Mouse (Mus musculus) skeletal muscle tissue, postnatal 0 days (tissue): ENCODE measurements around the gene Olfr812. TPM values are rescaled to one million over a fixed set of nuclear protein-coding genes. Genes with fewer than 3 reads are reported as not detected.

Experiments used
- polyA plus RNA-seq: library from polyadenylated mRNA; unstranded; fragments of >200 nt; fragmentation: Nextera tagmentation; extraction: Ambion mirVana; gene quantifications from 2 replicates; pipeline ENCODE4 v1.2.1, GENCODE M21; 2015

The Olfr812 gene
- polyA plus RNA-seq: not detected in 2 replicates

DNA sequence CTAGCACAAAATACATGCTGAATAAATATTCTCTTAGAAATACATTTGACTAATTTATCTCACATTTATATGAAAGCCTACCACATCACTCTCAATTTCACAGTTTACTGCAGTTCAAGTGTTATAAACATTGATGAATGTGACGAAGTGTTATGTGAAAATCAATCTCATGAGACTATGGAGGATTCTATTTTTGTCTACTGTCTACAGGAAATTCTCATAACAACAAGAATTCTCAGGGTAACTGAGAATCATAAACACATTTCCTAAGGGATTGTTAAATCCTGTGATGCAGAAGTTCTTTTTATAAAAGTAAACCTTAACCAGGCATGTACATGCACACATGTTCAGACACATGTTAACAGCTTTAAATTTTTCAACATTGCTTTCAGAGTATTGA is at the start of gene Olfr812:
Gene Olfr812 (minus strand): TSS at position 101 of the 400 bp plus-strand sequence.

DNA sequence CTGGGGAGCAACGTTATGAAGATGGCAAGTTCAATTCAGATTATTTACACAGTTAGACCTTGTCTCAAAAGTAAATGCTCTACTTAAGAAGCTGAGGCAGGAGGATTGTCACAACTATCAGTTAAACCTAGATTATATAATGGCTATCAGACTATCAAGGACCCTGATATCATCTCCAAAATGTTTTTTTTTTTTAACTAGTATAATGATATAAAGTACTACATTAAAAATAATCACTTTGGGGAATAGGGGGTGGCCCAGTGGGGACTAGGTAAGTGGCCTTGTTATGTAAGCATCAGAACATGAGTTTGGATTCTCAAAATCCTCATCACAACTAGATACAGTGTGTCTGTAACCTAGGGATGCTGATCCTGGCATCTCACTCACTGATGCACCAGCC is 33.9 kb upstream of the Olfr812 start, which contains the start of gene Olfr814:
Gene Olfr814 (minus strand): TSS at position 101 of the 400 bp plus-strand sequence.

DNA sequence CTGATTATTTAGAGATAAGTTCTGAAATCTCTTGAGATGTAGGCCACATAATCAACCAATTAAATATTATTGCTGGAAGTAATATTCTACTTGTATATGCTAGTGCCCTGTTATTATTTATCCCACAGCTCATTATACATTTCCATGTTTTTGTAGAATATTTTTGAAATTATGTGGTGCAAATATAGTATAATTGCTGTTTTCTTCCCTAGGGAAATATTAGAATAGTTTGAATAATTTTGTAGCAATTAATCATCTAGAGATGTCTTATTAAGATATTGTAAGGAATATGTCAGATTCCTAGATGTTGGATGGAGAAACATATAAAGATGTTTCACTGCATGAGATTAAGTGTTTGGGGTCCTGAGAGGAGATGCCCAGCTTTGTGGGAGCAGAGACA is 9.2 kb upstream of the Olfr812 start, which contains the start of gene Olfr813:
Gene Olfr813 (plus strand): TSS at position 301 of the 400 bp plus-strand sequence.

DNA sequence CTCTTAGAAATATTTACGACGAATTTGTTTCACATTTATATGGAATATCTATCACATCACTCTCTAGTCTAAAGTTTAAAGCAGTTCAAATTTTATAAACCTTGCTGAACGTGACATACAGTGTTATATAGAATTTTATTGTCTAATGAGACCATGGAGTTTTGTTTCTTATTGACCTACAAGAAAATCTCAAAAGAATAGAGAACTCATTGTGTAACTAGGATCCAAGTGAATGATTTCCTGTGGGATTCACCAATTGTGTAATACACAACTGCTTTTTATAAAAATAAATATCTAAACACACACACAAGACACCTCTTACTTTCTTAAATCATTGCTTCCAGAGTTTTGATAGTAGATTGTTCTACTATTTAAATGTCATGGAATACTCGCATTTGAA is 41.6 kb downstream of the Olfr812 start, which contains the start of gene Olfr811:
Gene Olfr811 (minus strand): TSS at position 101 of the 400 bp plus-strand sequence.

DNA sequence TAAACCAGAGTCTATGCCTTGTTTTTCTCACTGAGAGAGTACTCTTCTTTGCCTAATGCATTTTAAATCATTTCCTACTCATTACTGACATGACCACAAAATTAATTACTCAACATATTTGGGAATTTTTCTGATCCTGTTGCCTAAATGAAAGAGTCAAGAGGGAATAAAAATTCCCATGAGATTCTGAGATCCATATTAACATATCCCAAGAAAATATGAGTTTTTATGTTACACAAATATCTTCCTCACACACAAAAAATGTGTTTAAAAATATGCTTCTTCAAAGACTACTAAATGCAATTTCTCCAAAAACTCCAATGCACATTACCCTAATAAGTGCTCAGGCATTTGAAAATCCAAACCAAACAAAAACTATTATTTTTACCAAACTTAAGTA is 51.1 kb downstream of the Olfr812 start, which contains the start of gene Olfr810:
Gene Olfr810 (minus strand): TSS at position 101 of the 400 bp plus-strand sequence.

Other genes with a start within 250 kb of the Olfr812 start
- gene Olfr796, start 233.5 kb downstream of the Olfr812 start, polyA plus RNA-seq: not detected in 2 replicates
- not detected in 2 replicates for gene Olfr798, start 218.2 kb downstream of the Olfr812 start, polyA plus RNA-seq
- gene Olfr799, start 208.6 kb downstream of the Olfr812 start, polyA plus RNA-seq: not detected in 2 replicates
- not detected in 2 replicates for gene Olfr800, start 188.4 kb downstream of the Olfr812 start, polyA plus RNA-seq
- not detected in 2 replicates for gene Olfr801, start 172.2 kb downstream of the Olfr812 start, polyA plus RNA-seq
- not detected in 2 replicates for gene Olfr802, start 157.9 kb downstream of the Olfr812 start, polyA plus RNA-seq
- gene Olfr803, start 151.8 kb downstream of the Olfr812 start, polyA plus RNA-seq: not detected in 2 replicates
- not detected in 2 replicates for gene Olfr804, start 142.9 kb downstream of the Olfr812 start, polyA plus RNA-seq
- not detected in 2 replicates for gene Olfr805, start 116.7 kb downstream of the Olfr812 start, polyA plus RNA-seq
- not detected in 2 replicates for gene Olfr806, start 104.2 kb downstream of the Olfr812 start, polyA plus RNA-seq
- gene Olfr807, start 88.3 kb downstream of the Olfr812 start, polyA plus RNA-seq: not detected in 2 replicates
- gene Olfr808, start 80.6 kb downstream of the Olfr812 start, polyA plus RNA-seq: not detected in 2 replicates
- gene Olfr809, start 71.5 kb downstream of the Olfr812 start, polyA plus RNA-seq: not detected in 2 replicates
- gene Olfr810, start 51.2 kb downstream of the Olfr812 start, polyA plus RNA-seq: not detected in 2 replicates
- gene Olfr811, start 41.7 kb downstream of the Olfr812 start, polyA plus RNA-seq: not detected in 2 replicates
- not detected in 2 replicates for gene Olfr813, start 9.3 kb upstream of the Olfr812 start, polyA plus RNA-seq
- gene Olfr814, start 33.8 kb upstream of the Olfr812 start, polyA plus RNA-seq: not detected in 2 replicates
- gene Olfr815, start 59.8 kb upstream of the Olfr812 start, polyA plus RNA-seq: not detected in 2 replicates
- not detected in 2 replicates for gene Olfr816, start 69.5 kb upstream of the Olfr812 start, polyA plus RNA-seq
- gene Olfr818, start 103.0 kb upstream of the Olfr812 start, polyA plus RNA-seq: not detected in 2 replicates
- gene Olfr819, start 121.2 kb upstream of the Olfr812 start, polyA plus RNA-seq: not detected in 2 replicates
- not detected in 2 replicates for gene Olfr247, start 130.0 kb upstream of the Olfr812 start, polyA plus RNA-seq
- gene Gm10310, start 139.0 kb upstream of the Olfr812 start, polyA plus RNA-seq: not detected in 2 replicates
- gene Olfr820, start 166.5 kb upstream of the Olfr812 start, polyA plus RNA-seq: not detected in 2 replicates
- not detected in 2 replicates for gene Olfr821, start 184.3 kb upstream of the Olfr812 start, polyA plus RNA-seq
- not detected in 2 replicates for gene Olfr822, start 225.1 kb upstream of the Olfr812 start, polyA plus RNA-seq